Mouse (Mus musculus): Measurements from ENCODE around the gene Chst15.

Chst15 gene

GRCm38 (mm10) chr7:132232937-132233336 is 84.1 kb downstream of the Chst15 start:
- intact Hi-C loops (cut with DNase I): no loop called here

- intact Hi-C loops (cut with DNase I): no loop called here
Observed at GRCm38 (mm10) chr7:132231476-132231875, 85.6 kb downstream of the Chst15 start.

GRCm38 (mm10) chr7:132230961-132231360 is 86.1 kb downstream of the Chst15 start:
- intact Hi-C loops (cut with DNase I): no loop called here

GRCm38 (mm10) chr7:132227075-132227640 is 89.9 kb downstream of the Chst15 start:
- intact Hi-C loops (cut with DNase I): loop anchor here (2.0 to 5.0 kb wide), 2 partner anchors 90 to 324 kb away; partner anchors contain the start of gene Chst15

- intact Hi-C loops (cut with DNase I): loop anchor here (1.0 to 5.0 kb wide), 3 partner anchors 91 to 324 kb away; partner anchors contain the start of gene Chst15
Observed at GRCm38 (mm10) chr7:132226379-132227074, 90.5 kb downstream of the Chst15 start.

GRCm38 (mm10) chr7:132223452-132224141 is 93.4 kb downstream of the Chst15 start:
- intact Hi-C loops (cut with DNase I): no loop called here

- intact Hi-C loops (cut with DNase I): no loop called here
Observed at GRCm38 (mm10) chr7:132214031-132214430, 103.0 kb downstream of the Chst15 start.

GRCm38 (mm10) chr7:132213460-132213859 is 103.6 kb downstream of the Chst15 start:
- intact Hi-C loops (cut with DNase I): loop anchor here (1.0 kb wide), 1 partner anchor 314 kb away; no protein-coding TSS in a partner anchor

- intact Hi-C loops (cut with DNase I): no loop called here
Observed at GRCm38 (mm10) chr7:132211920-132212701, 104.9 kb downstream of the Chst15 start.

- intact Hi-C loops (cut with DNase I): no loop called here
Observed at GRCm38 (mm10) chr7:132210616-132211015, 106.4 kb downstream of the Chst15 start.

GRCm38 (mm10) chr7:132208946-132209651 is 107.9 kb downstream of the Chst15 start:
- intact Hi-C loops (cut with DNase I): no loop called here

- intact Hi-C loops (cut with DNase I): no loop called here
Observed at GRCm38 (mm10) chr7:132204073-132204612, 112.9 kb downstream of the Chst15 start.

GRCm38 (mm10) chr7:132199686-132200085 is 117.3 kb downstream of the Chst15 start:
- intact Hi-C loops (cut with DNase I): no loop called here

GRCm38 (mm10) chr7:132198806-132199205 is 118.2 kb downstream of the Chst15 start:
- intact Hi-C loops (cut with DNase I): no loop called here

GRCm38 (mm10) chr7:132197817-132198475 is 119.1 kb downstream of the Chst15 start:
- intact Hi-C loops (cut with DNase I): no loop called here

GRCm38 (mm10) chr7:132196581-132196980 is 120.4 kb downstream of the Chst15 start:
- intact Hi-C loops (cut with DNase I): no loop called here

- intact Hi-C loops (cut with DNase I): no loop called here
Observed at GRCm38 (mm10) chr7:132193606-132194005, 123.4 kb downstream of the Chst15 start.

GRCm38 (mm10) chr7:132187456-132187855 is 129.6 kb downstream of the Chst15 start:
- intact Hi-C loops (cut with DNase I): no loop called here

Data from adrenal gland (tissue).